Mouse (Mus musculus): ENCODE data around the gene Sh3pxd2a. TPM values are rescaled to one million over a fixed set of nuclear protein-coding genes. Genes with fewer than 3 reads are reported as not detected.

Sh3pxd2a gene
- total and polyA plus RNA-seq, 3 experiments, result 3.9 to 11.3 TPM; not detected in 1

DNA sequence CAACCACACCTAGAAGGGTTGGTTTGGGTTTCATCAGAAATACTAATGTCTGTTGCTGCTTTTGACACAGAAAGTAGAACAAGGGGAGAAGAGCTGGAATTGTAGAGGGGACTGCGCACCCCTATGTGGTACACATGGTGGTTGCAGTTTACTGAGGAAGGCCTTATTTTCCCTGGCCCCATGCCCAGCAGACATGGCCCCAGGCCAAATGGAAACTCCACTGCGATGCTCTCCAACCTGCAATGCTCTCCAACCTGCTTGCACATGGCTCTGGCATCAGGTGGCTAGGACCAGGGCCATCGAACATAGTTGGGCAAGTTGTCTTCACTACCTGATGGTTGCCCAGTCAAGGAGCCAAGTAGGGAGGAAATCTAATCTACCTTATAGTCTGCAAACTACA lies 35.0 kb downstream of the Sh3pxd2a start:
- Histone ChIP-seq H3K9ac (ENCODE audit: control insufficient read depth, low read depth, low read length, poor library complexity, severe bottlenecking) (no peak overlapping the region), H3K4me1 (ENCODE audit: control insufficient read depth in 1 of 2, insufficient read depth in 2 of 2, low read length in 2 of 2) (no peaks in the 10 kb centered on the region), H3K27me3 (ENCODE audit: control insufficient read depth in 1 of 2, insufficient read depth in 2 of 2, low read length in 2 of 2) (no peaks in the 10 kb centered on the region), H3K4me3 (ENCODE audit: control insufficient read depth in 1 of 2, insufficient read depth in 1 of 2, low read depth in 2 of 2, low read length in 2 of 2) (no peak overlapping the region), H3K36me3 (ENCODE audit: control insufficient read depth in 1 of 2, insufficient read depth in 2 of 2, low read length in 2 of 2) (no peaks in the 10 kb centered on the region), H3K27ac (ENCODE audit: control insufficient read depth, low read depth, low read length) (no peak overlapping the region), H3K79me2 (ENCODE audit: control insufficient read depth, insufficient read depth, low read length, poor library complexity) (no peaks in the 10 kb centered on the region), H3K9me3 (replicated peaks; ENCODE audit: insufficient read depth, low read length) (no peaks in the 10 kb centered on the region)
- DNase-seq (ENCODE audit: low read depth, low spot score), result no peak
- no peak for TF ChIP-seq TBP (IDR thresholded peaks at IDR 0.05; ENCODE audit: low read depth, low read length)
- no peak for TF ChIP-seq SMC3 (IDR thresholded peaks at IDR 0.05; ENCODE audit: low read depth, low read length)
- no peak for TF ChIP-seq BHLHE40 (IDR thresholded peaks at IDR 0.05; ENCODE audit: borderline replicate concordance, low read depth, low read length)
- no peak for TF ChIP-seq MAZ (IDR thresholded peaks at IDR 0.05; ENCODE audit: low read depth, low read length)
- no peak for TF ChIP-seq KAT2A (conservative IDR thresholded peaks at IDR 0.05; ENCODE audit: low read depth, low read length)
- no peak for TF ChIP-seq NELFE (IDR thresholded peaks at IDR 0.05; ENCODE audit: low read depth, low read length)

DNA sequence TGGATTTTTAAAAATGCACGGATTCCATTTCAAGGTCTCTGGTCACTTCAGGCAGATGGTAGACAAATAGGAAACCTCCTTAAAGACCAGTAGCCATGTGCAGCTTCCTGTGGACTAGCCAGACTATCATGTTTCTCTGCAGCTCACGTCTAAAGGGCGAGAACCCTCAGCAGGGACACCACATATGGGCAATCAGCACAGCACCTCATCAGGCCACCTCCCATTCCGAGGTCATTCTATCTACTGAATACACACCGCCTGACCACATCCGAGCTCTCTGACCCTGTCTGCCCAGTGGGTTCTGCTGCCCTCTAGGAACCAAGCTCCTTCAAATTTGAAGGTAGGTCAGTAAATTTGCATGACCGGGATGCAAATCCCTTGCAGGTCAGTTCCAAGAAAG lies 35.4 kb downstream of the Sh3pxd2a start:
- no peak for DNase-seq (ENCODE audit: low read depth, low spot score)
- TF ChIP-seq SMC3 (IDR thresholded peaks at IDR 0.05; ENCODE audit: low read depth, low read length) (no peak), CHD2 (IDR thresholded peaks at IDR 0.05; ENCODE audit: low read length) (no peak), RCOR1 (IDR thresholded peaks at IDR 0.05; ENCODE audit: low read depth, low read length) (no peak), GATA1 (IDR thresholded peaks at IDR 0.05; ENCODE audit: low read depth, low read length) (no peak), GABPA (IDR thresholded peaks at IDR 0.05; ENCODE audit: low read depth, low read length) (no peak), POLR2AphosphoS2 (IDR thresholded peaks at IDR 0.05; ENCODE audit: low read length) (no peak), TCF12 (IDR thresholded peaks at IDR 0.05; ENCODE audit: low read depth, low read length) (no peak), RAD21 (IDR thresholded peaks at IDR 0.05; ENCODE audit: low read depth, low read length) (no peak), E2F4 (IDR thresholded peaks at IDR 0.05; ENCODE audit: borderline replicate concordance, low read depth, low read length) (no peak), NRF1 (IDR thresholded peaks at IDR 0.05; ENCODE audit: insufficient read depth, low read depth, low read length, poor library complexity, severe bottlenecking) (no peak), JUND (IDR thresholded peaks at IDR 0.05; ENCODE audit: low read depth, low read length) (no peak), ETS1 (IDR thresholded peaks at IDR 0.05; ENCODE audit: low read depth, low read length) (no peak), ZKSCAN1 (IDR thresholded peaks at IDR 0.05; ENCODE audit: low read depth, low read length) (no peak), MEF2A (IDR thresholded peaks at IDR 0.05; ENCODE audit: extremely low read depth, insufficient replicate concordance, low read depth, low read length, poor library complexity, severe bottlenecking) (no peak), USF1 (IDR thresholded peaks at IDR 0.05; ENCODE audit: low read depth, low read length) (no peak), HCFC1 (IDR thresholded peaks at IDR 0.05; ENCODE audit: low read depth, low read length) (no peak), MXI1 (IDR thresholded peaks at IDR 0.05; ENCODE audit: low read depth, low read length) (no peak)
- H3K36me3 ChIP-seq (ENCODE audit: control insufficient read depth in 1 of 2, insufficient read depth in 2 of 2, low read length in 2 of 2), result no peaks in the 10 kb centered on the region
- H3K4me1 ChIP-seq (ENCODE audit: control insufficient read depth in 1 of 2, insufficient read depth in 2 of 2, low read length in 2 of 2), result no peaks in the 10 kb centered on the region
- no peak overlapping the region for H3K9ac ChIP-seq (ENCODE audit: control insufficient read depth, low read depth, low read length, poor library complexity, severe bottlenecking)
- H3K27ac ChIP-seq (ENCODE audit: control insufficient read depth, low read depth, low read length), result no peak overlapping the region
- H3K27me3 ChIP-seq (ENCODE audit: control insufficient read depth in 1 of 2, insufficient read depth in 2 of 2, low read length in 2 of 2), result no peaks in the 10 kb centered on the region
- H3K9me3 ChIP-seq (replicated peaks; ENCODE audit: insufficient read depth, low read length), result no peaks in the 10 kb centered on the region
- no peaks in the 10 kb centered on the region for H3K79me2 ChIP-seq (ENCODE audit: control insufficient read depth, insufficient read depth, low read length, poor library complexity)
- H3K4me3 ChIP-seq (ENCODE audit: control insufficient read depth in 1 of 2, insufficient read depth in 1 of 2, low read depth in 2 of 2, low read length in 2 of 2), result no peak overlapping the region
